Mouse (Mus musculus) lung, embryonic 14.5 days (tissue): Measurements from ENCODE around the gene Arhgap25. TPM values are rescaled to one million over a fixed set of nuclear protein-coding genes. Genes with fewer than 3 reads are reported as not detected.

ENCODE experiments used
- ATAC-seq: fragments of 200-750 bp; cut with Nextera tagmentation; 2 replicates; pipeline ENCODE4 v1.8.0; 2017; ENCODE audit warnings: mild to moderate bottlenecking, moderate TSS enrichment, moderate library complexity; ENCODE audit not compliant: insufficient read depth
- DNase-seq: peaks from one replicate; pipeline ENCODE4 v3.0.0-alpha.2; 2015
- H3K27ac ChIP-seq: fragments of 300-500 bp; sonication (generic); 2 replicates; pipeline ENCODE4 v1.5.1; 2014; ENCODE audit warnings: low read depth, mild to moderate bottlenecking, moderate library complexity
- H3K27me3 ChIP-seq: fragments of 300-500 bp; sonication (generic); 2 replicates; pipeline ENCODE4 v1.6.1; 2014; ENCODE audit warnings: low read length, control low read depth; ENCODE audit not compliant: insufficient read depth
- H3K36me3 ChIP-seq: fragments of 300-500 bp; sonication (generic); 2 replicates; pipeline ENCODE4 v1.6.1; 2014; ENCODE audit warnings: control low read depth; ENCODE audit not compliant: insufficient read depth
- H3K4me1 ChIP-seq: fragments of 300-500 bp; sonication (generic); 2 replicates; pipeline ENCODE4 v1.6.1; 2014; ENCODE audit warnings: antibody characterized with exemption, control low read depth; ENCODE audit not compliant: insufficient read depth
- H3K4me2 ChIP-seq: fragments of 300-500 bp; sonication (generic); 2 replicates; pipeline ENCODE4 v1.6.1; 2014; ENCODE audit warnings: mild to moderate bottlenecking
- H3K4me3 ChIP-seq: fragments of 300-500 bp; sonication (generic); 2 replicates; pipeline ENCODE4 v1.5.1; 2014; ENCODE audit warnings: low read depth, low read length
- H3K9ac ChIP-seq: fragments of 300-500 bp; sonication (generic); 2 replicates; pipeline ENCODE4 v1.6.1; 2014
- H3K9me3 ChIP-seq: fragments of 300-500 bp; sonication (generic); 2 replicates; pipeline ENCODE4 v1.6.1; 2016; ENCODE audit warnings: low read depth, low read length, control low read depth
- CTCF ChIP-seq: IDR thresholded peaks from 2 replicates; pipeline ENCODE4 v1.5.1; 2016; ENCODE audit warnings: antibody characterized with exemption, low read depth
- WGBS: fragments of 180-500 bp; shearing (Covaris S2); extraction: QIAGEN DNeasy Blood & Tissue Kit; methylation state at CpG from one replicate; pipeline ENCODE4 v1.1.7; 2014; 5-methylcytosine and 5-hydroxymethylcytosine counted together
- polyA plus RNA-seq: library from polyadenylated mRNA; unstranded; fragments of >200 nt; fragmentation: Nextera tagmentation; extraction: Ambion mirVana; gene quantifications from 2 replicates; pipeline ENCODE4 v1.2.1, GENCODE M21; 2014

The Arhgap25 gene
- polyA plus RNA-seq, 1 experiment from 2014 or later, result 8.2 TPM

DNA sequence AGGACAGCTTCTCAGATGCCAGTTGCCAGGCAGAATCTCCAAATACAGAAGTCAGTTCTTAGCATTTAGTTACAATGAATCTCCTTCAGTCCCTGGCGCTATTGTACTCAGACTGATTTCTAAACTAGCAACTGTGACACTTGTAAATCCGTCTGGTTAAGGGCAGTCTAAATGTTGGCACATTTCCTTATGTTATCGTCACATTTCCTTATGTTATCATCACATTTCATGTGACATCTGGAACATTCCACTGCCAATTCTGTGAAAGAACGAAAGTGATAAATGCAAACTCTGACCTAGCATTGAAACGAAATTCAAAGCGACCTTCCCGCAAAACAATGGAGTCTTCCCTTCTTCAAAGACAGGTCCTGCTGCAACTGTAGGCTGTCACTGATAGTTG is 87.8 kb downstream of the Arhgap25 start:
- no peak overlapping the region for H3K27ac ChIP-seq
- no peak for TF ChIP-seq CTCF
- no peaks in the 10 kb centered on the region for H3K27me3 ChIP-seq
- peaks cover 3% of the 10 kb centered on the region; the same call in 1 of the 2 replicates for H3K4me1 ChIP-seq
- WGBS, result 59% methylated on average over 7 of the region's 7 CpGs
- no peak for ATAC-seq
- no peak overlapping the region for H3K9ac ChIP-seq
- DNase-seq, result no peak
- H3K4me3 ChIP-seq, result no peak overlapping the region
- H3K36me3 ChIP-seq, result no peaks in the 10 kb centered on the region
- no peaks in the 10 kb centered on the region for H3K9me3 ChIP-seq
- no peak overlapping the region for H3K4me2 ChIP-seq

DNA sequence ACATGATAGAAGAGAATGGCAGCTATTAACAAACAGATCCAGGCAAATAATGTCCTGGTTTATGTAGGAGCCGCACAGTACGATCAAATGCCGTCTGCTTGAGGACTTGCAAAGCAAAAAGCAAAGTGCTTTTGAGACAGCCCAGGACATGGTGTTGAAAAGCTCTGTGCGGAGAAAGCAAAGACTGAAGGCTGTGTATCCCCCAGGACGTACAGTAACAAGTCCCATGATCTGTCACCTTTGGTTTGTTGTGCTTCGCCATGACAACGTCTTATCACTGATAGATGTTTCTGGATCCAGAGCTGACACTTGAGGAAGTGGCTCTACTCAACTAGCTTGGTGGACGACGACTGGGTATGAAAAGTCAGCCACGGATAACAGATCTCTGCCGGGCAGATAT is 89.8 kb downstream of the Arhgap25 start:
- Histone ChIP-seq H3K27me3 (no peaks in the 10 kb centered on the region), H3K4me1 (peaks cover 3% of the 10 kb centered on the region; the same call in 1 of the 2 replicates), H3K4me3 (no peak overlapping the region), H3K27ac (no peak overlapping the region), H3K4me2 (no peak overlapping the region), H3K9ac (no peak overlapping the region), H3K36me3 (no peaks in the 10 kb centered on the region), H3K9me3 (no peaks in the 10 kb centered on the region)
- DNase-seq, result no peak
- no peak for ATAC-seq
- WGBS, result 56% methylated on average over 11 of the region's 11 CpGs
- TF ChIP-seq CTCF, result no peak

DNA sequence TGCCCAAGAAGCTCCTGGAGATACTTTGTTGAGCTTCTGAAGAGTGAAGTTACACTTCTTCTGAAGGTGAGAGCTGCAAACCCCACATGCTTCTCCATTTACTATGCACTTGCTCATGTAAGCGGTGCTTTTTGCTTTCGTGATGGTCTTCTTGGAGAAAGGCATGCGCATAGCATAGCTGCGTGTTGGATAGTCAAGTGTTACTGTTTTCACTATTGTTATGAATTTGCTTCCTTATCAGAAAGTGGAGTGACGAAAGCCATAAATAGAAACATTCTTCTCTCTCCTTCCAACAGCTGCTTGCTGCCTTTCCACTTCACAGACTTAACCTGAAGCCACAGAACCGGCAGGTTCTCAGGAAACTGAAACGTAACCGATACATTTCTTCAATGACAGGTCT is 96.3 kb downstream of the Arhgap25 start:
- H3K9ac ChIP-seq, result no peak overlapping the region
- H3K36me3 ChIP-seq, result no peaks in the 10 kb centered on the region
- no peak overlapping the region for H3K4me3 ChIP-seq
- DNase-seq (no peak), ATAC-seq (no peak)
- no peaks in the 10 kb centered on the region for H3K9me3 ChIP-seq
- no peak for TF ChIP-seq CTCF
- no peak overlapping the region for H3K4me2 ChIP-seq
- 74% methylated on average over 8 of the region's 8 CpGs for WGBS
- H3K4me1 ChIP-seq, result peaks cover 3% of the 10 kb centered on the region; the same call in 1 of the 2 replicates
- H3K27ac ChIP-seq, result no peak overlapping the region
- no peaks in the 10 kb centered on the region for H3K27me3 ChIP-seq

DNA sequence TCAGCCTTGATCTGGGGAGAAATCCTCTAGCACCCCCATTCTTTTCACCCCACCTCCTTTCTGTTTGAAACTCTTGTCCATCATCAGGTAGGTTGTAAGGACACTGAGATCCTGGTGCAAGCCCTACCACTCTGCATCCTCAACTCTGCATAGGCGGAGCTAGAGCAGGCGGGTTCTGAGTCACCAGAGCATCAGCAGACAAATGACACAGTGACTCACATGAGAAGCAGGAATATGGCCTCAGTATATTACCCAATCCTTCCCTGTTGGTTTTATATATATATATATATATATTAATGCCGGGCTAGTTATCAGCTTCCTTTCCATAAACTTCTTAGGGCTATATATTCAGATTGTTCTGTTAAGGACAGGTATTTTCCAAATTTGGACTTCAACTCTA is 97.3 kb downstream of the Arhgap25 start:
- no peak overlapping the region for H3K9ac ChIP-seq
- no peak for DNase-seq
- H3K9me3 ChIP-seq, result no peaks in the 10 kb centered on the region
- H3K36me3 ChIP-seq, result no peaks in the 10 kb centered on the region
- no peak overlapping the region for H3K4me3 ChIP-seq
- ATAC-seq, result no peak
- H3K27me3 ChIP-seq, result no peaks in the 10 kb centered on the region
- no peaks in the 10 kb centered on the region; the same call in 1 of the 2 replicates for H3K4me1 ChIP-seq
- no peak overlapping the region for H3K4me2 ChIP-seq
- no peak overlapping the region for H3K27ac ChIP-seq
- 80% methylated on average over 3 of the region's 3 CpGs for WGBS
- no peak for TF ChIP-seq CTCF

DNA sequence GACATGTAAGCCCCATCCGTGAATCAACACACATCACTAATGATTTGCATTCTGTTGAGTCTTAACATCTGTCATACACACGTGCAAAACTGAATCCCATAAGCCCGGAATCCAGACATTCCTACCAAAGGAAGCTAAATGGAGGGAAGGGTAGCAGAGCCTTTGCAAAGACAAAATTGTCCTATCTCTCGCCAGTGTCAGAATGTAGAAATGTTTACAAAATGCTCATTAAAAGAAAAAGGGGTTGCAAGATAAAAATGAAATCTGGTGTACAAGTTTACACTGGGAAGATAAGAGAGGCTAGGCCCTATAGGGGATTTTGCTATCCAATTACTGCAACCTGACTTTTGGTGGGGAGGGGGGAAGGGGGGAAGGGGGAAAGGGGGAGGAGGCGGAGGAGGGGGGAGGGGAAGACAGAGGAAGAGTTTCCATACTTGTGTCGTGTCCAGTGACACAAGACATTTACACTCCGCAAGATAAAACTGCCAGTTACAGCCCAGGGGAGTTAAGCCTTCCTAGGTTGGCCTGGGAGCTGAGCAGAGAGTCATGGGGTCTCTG is 104.5 kb downstream of the Arhgap25 start, which contains the start of gene Bmp10:
Bmp10 (plus strand) TSS at position 508 of the 558 bp plus-strand sequence.
- Histone ChIP-seq H3K36me3 (no peaks in the 10 kb centered on the region), H3K4me2 (no peak within 1 kb of the TSS), H3K4me3 (no peak within 1 kb of the TSS), H3K27me3 (no peaks in the 10 kb centered on the region), H3K27ac (no peak within 1 kb of the TSS), H3K9me3 (no peaks in the 10 kb centered on the region), H3K4me1 (no peaks in the 10 kb centered on the region), H3K9ac (no peak within 1 kb of the TSS)
- WGBS, result 38% methylated on average over 7 of the region's 7 CpGs
- ATAC-seq (no peak; the same call in 1 of the 2 replicates), DNase-seq (peak; percentile 17)
- TF ChIP-seq CTCF, result no peak

DNA sequence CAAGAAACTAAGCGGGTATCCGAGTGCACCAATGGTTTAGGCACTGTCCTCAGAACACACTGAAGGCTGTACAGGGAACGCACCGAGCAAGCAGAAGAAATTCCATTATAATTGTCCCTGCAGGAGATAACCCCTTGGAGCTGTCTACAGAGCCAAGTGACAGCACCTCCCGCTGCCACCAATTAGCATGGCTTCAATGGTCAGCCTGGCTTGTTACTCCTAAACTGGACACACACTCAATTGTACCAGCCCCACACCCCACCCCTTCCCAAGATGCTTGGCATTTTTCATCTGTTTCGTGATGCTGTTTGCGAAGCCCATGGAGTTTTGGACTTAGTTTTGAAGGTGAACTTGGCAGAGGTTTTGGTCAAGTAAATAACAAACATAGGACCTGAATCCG is 105.4 kb downstream of the Arhgap25 start:
- Histone ChIP-seq H3K27ac (no peak overlapping the region), H3K9ac (no peak overlapping the region), H3K27me3 (no peaks in the 10 kb centered on the region), H3K9me3 (no peaks in the 10 kb centered on the region), H3K4me3 (no peak overlapping the region), H3K36me3 (no peaks in the 10 kb centered on the region), H3K4me1 (no peaks in the 10 kb centered on the region), H3K4me2 (no peak overlapping the region)
- no peak for TF ChIP-seq CTCF
- 62% methylated on average over 8 of the region's 8 CpGs for WGBS
- DNase-seq, result no peak
- ATAC-seq, result no peak

DNA sequence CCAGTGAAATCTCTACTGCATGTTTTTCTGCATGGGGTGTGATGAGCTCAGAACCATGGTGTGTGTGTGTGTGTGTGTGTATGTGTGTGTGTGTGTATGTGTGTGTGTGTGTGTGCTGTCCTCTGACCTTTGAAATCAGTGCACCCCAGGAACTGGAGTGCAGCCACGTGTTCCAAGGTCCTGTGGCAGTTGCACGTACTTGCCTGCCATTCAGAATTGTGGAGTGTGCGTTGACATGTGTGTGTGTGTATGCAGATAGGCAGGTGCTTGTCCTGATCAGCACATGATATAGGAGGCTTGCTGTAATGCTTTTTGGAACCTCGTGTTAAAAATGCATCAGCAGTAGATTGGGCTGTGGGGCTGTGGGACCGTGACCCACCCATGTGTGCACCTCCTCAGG is 106.1 kb downstream of the Arhgap25 start:
- no peaks in the 10 kb centered on the region for H3K27me3 ChIP-seq
- no peak overlapping the region for H3K27ac ChIP-seq
- H3K4me3 ChIP-seq, result no peak overlapping the region
- DNase-seq, result no peak
- 62% methylated on average over 5 of the region's 5 CpGs for WGBS
- no peak for TF ChIP-seq CTCF
- no peak overlapping the region for H3K9ac ChIP-seq
- no peak overlapping the region for H3K4me2 ChIP-seq
- no peaks in the 10 kb centered on the region for H3K4me1 ChIP-seq
- H3K9me3 ChIP-seq, result no peaks in the 10 kb centered on the region
- no peaks in the 10 kb centered on the region for H3K36me3 ChIP-seq
- no peak for ATAC-seq
